Mouse (Mus musculus): Measurements from ENCODE around the gene Bicc1. TPM values are rescaled to one million over a fixed set of nuclear protein-coding genes. Genes with fewer than 3 reads are reported as not detected.

The Bicc1 gene
- polyA plus RNA-seq, 1 experiment from 2014 or later = 40.7 TPM

GRCm38 (mm10) chr10:70902751-70903485 is 256.6 kb downstream of the Bicc1 start:
- H3K9ac ChIP-seq (ENCODE audit: low read depth, low read length) = no peak overlapping the region

DNA sequence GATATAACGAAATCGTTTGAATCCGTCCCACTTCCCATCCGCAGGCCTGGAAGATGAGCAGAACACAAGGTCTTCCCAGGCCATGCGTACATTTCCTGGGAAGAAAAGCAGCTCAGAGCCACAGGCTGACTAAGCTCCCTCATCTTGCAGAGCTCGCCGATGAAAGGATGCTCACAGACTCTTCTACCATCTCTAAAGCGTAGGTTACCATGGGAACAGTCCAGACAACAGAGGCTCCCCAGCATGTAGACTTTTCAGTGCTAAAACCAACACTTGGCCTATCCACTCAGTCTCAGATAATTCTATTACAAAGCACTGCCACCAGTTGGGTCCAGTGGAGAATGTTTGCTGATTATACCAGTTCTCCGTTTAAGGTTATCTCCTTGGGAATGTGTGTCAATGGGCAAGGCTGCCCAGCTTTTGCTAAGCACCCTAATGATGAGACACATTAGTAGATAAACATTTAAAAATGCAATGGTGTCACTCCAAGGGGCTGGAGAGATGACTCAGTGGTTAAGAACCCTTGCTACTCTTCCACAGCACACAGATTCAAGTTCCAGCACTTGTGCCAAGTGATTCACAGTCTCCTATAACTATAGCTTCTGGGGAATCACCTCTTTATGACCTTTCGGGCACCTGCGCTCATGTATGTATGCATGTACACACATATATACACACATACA is 258.2 kb downstream of the Bicc1 start:
- H3K27me3 ChIP-seq (ENCODE audit: control insufficient read depth, insufficient read depth, low read length) = no peaks in the 10 kb centered on the region
- H3K9ac ChIP-seq (ENCODE audit: low read depth, low read length) = no peak overlapping the region
- H3K9me3 ChIP-seq (ENCODE audit: control insufficient read depth, low read length) = no peaks in the 10 kb centered on the region
- H3K4me1 ChIP-seq (ENCODE audit: control insufficient read depth, insufficient read depth, low read length) = no peaks in the 10 kb centered on the region
- WGBS = 93% methylated on average over 11 of the region's 11 CpGs
- no peak for ATAC-seq (ENCODE audit: low FRiP score, low TSS enrichment)
- no peak overlapping the region for H3K4me3 ChIP-seq (ENCODE audit: low read length)
- H3K4me2 ChIP-seq (replicated peaks; ENCODE audit: low read depth, low read length) = no peak overlapping the region
- H3K36me3 ChIP-seq (ENCODE audit: control insufficient read depth, insufficient read depth, low read length) = no peaks in the 10 kb centered on the region
- H3K27ac ChIP-seq (ENCODE audit: low read depth, low read length) = no peak overlapping the region

More at GRCm38 (mm10) chr10:70902751-70903485, 256.6 kb downstream of the Bicc1 start:
- no peaks in the 10 kb centered on the region for H3K9me3 ChIP-seq (ENCODE audit: control insufficient read depth, low read length)
- 60% methylated on average over 5 of the region's 5 CpGs for WGBS
- H3K27me3 ChIP-seq (ENCODE audit: control insufficient read depth, insufficient read depth, low read length) = no peaks in the 10 kb centered on the region
- H3K36me3 ChIP-seq (ENCODE audit: control insufficient read depth, insufficient read depth, low read length) = no peaks in the 10 kb centered on the region
- H3K4me3 ChIP-seq (ENCODE audit: low read length) = no peak overlapping the region
- H3K27ac ChIP-seq (ENCODE audit: low read depth, low read length) = no peak overlapping the region
- no peak overlapping the region for H3K4me2 ChIP-seq (replicated peaks; ENCODE audit: low read depth, low read length)
- H3K4me1 ChIP-seq (ENCODE audit: control insufficient read depth, insufficient read depth, low read length) = no peaks in the 10 kb centered on the region
- no peak for ATAC-seq (ENCODE audit: low FRiP score, low TSS enrichment)

GRCm38 (mm10) chr10:70895891-70896290 is 263.6 kb downstream of the Bicc1 start:
- no peaks in the 10 kb centered on the region for H3K4me1 ChIP-seq (ENCODE audit: control insufficient read depth, insufficient read depth, low read length)
- no peaks in the 10 kb centered on the region for H3K9me3 ChIP-seq (ENCODE audit: control insufficient read depth, low read length)
- H3K4me2 ChIP-seq (replicated peaks; ENCODE audit: low read depth, low read length) = no peak overlapping the region
- no peaks in the 10 kb centered on the region for H3K27me3 ChIP-seq (ENCODE audit: control insufficient read depth, insufficient read depth, low read length)
- no peak overlapping the region for H3K9ac ChIP-seq (ENCODE audit: low read depth, low read length)
- H3K4me3 ChIP-seq (ENCODE audit: low read length) = no peak overlapping the region
- no peak for ATAC-seq (ENCODE audit: low FRiP score, low TSS enrichment)
- WGBS = 88% methylated on average over 8 of the region's 8 CpGs
- H3K27ac ChIP-seq (ENCODE audit: low read depth, low read length) = no peak overlapping the region
- H3K36me3 ChIP-seq (ENCODE audit: control insufficient read depth, insufficient read depth, low read length) = no peaks in the 10 kb centered on the region

- Histone ChIP-seq H3K4me3 (ENCODE audit: low read length) (no peak overlapping the region), H3K4me2 (replicated peaks; ENCODE audit: low read depth, low read length) (no peak overlapping the region), H3K9ac (ENCODE audit: low read depth, low read length) (no peak overlapping the region), H3K4me1 (ENCODE audit: control insufficient read depth, insufficient read depth, low read length) (0 out of 2 replicates have a peak, but pooled peaks cover 2% of the 10 kb centered on the region), H3K9me3 (ENCODE audit: control insufficient read depth, low read length) (no peaks in the 10 kb centered on the region), H3K27me3 (ENCODE audit: control insufficient read depth, insufficient read depth, low read length) (no peaks in the 10 kb centered on the region), H3K27ac (ENCODE audit: low read depth, low read length) (no peak overlapping the region), H3K36me3 (ENCODE audit: control insufficient read depth, insufficient read depth, low read length) (no peaks in the 10 kb centered on the region)
- WGBS = 33% methylated on average over 1 of the region's 1 CpGs
- ATAC-seq (ENCODE audit: low FRiP score, low TSS enrichment) = no peak
Measured at GRCm38 (mm10) chr10:70878046-70878445, 281.5 kb downstream of the Bicc1 start.

- no peak for ATAC-seq (ENCODE audit: low FRiP score, low TSS enrichment)
- Histone ChIP-seq H3K27me3 (ENCODE audit: control insufficient read depth, insufficient read depth, low read length) (no peaks in the 10 kb centered on the region), H3K9ac (ENCODE audit: low read depth, low read length) (no peak overlapping the region), H3K4me3 (ENCODE audit: low read length) (no peak overlapping the region), H3K9me3 (ENCODE audit: control insufficient read depth, low read length) (no peaks in the 10 kb centered on the region), H3K36me3 (ENCODE audit: control insufficient read depth, insufficient read depth, low read length) (no peaks in the 10 kb centered on the region), H3K4me1 (ENCODE audit: control insufficient read depth, insufficient read depth, low read length) (0 out of 2 replicates have a peak, but pooled peaks cover 2% of the 10 kb centered on the region), H3K27ac (ENCODE audit: low read depth, low read length) (no peak overlapping the region), H3K4me2 (replicated peaks; ENCODE audit: low read depth, low read length) (no peak overlapping the region)
- 50% methylated on average over 8 of the region's 8 CpGs for WGBS
Measured at GRCm38 (mm10) chr10:70877631-70878030, 281.9 kb downstream of the Bicc1 start.

GRCm38 (mm10) chr10:70876522-70876921 is 283.0 kb downstream of the Bicc1 start:
- H3K4me3 ChIP-seq (ENCODE audit: low read length) = no peak overlapping the region
- no peak overlapping the region for H3K4me2 ChIP-seq (replicated peaks; ENCODE audit: low read depth, low read length)
- WGBS = 88% methylated on average over 9 of the region's 9 CpGs
- H3K36me3 ChIP-seq (ENCODE audit: control insufficient read depth, insufficient read depth, low read length) = no peaks in the 10 kb centered on the region
- 0 out of 2 replicates have a peak, but pooled peaks cover 6% of the 10 kb centered on the region for H3K4me1 ChIP-seq (ENCODE audit: control insufficient read depth, insufficient read depth, low read length)
- H3K9ac ChIP-seq (ENCODE audit: low read depth, low read length) = no peak overlapping the region
- H3K27me3 ChIP-seq (ENCODE audit: control insufficient read depth, insufficient read depth, low read length) = no peaks in the 10 kb centered on the region
- no peak overlapping the region for H3K27ac ChIP-seq (ENCODE audit: low read depth, low read length)
- ATAC-seq (ENCODE audit: low FRiP score, low TSS enrichment) = no peak
- no peaks in the 10 kb centered on the region for H3K9me3 ChIP-seq (ENCODE audit: control insufficient read depth, low read length)

DNA sequence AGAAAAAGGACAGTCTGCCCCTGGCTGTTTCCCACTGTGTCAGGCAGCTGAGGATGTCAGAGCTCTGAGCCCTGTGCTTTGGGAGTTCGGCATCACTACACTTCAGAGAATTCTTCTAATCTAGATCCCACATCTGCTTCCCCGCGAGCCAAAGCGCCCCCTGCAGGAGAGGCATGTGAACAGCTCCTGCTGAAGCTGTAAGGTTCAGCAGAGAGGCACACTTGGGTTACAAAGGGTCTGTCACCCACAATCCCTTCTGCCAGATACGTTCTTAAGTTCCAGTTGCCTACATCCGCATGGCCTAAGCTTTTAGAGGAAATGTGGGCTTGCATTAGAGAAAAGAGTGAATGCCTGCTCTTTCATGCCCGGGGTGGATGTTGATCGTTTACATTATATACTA is 283.4 kb downstream of the Bicc1 start:
- no peaks in the 10 kb centered on the region for H3K9me3 ChIP-seq (ENCODE audit: control insufficient read depth, low read length)
- 0 out of 2 replicates have a peak, but pooled peaks cover 6% of the 10 kb centered on the region for H3K4me1 ChIP-seq (ENCODE audit: control insufficient read depth, insufficient read depth, low read length)
- no peaks in the 10 kb centered on the region for H3K36me3 ChIP-seq (ENCODE audit: control insufficient read depth, insufficient read depth, low read length)
- H3K4me2 ChIP-seq (replicated peaks; ENCODE audit: low read depth, low read length) = no peak overlapping the region
- no peaks in the 10 kb centered on the region for H3K27me3 ChIP-seq (ENCODE audit: control insufficient read depth, insufficient read depth, low read length)
- H3K4me3 ChIP-seq (ENCODE audit: low read length) = no peak overlapping the region
- no peak for ATAC-seq (ENCODE audit: low FRiP score, low TSS enrichment)
- H3K9ac ChIP-seq (ENCODE audit: low read depth, low read length) = no peak overlapping the region
- 77% methylated on average over 8 of the region's 8 CpGs for WGBS
- H3K27ac ChIP-seq (ENCODE audit: low read depth, low read length) = no peak overlapping the region

GRCm38 (mm10) chr10:70874994-70875538 is 284.4 kb downstream of the Bicc1 start:
- Histone ChIP-seq H3K9me3 (ENCODE audit: control insufficient read depth, low read length) (no peaks in the 10 kb centered on the region), H3K27me3 (ENCODE audit: control insufficient read depth, insufficient read depth, low read length) (no peaks in the 10 kb centered on the region), H3K27ac (ENCODE audit: low read depth, low read length) (no peak overlapping the region), H3K36me3 (ENCODE audit: control insufficient read depth, insufficient read depth, low read length) (no peaks in the 10 kb centered on the region), H3K4me3 (ENCODE audit: low read length) (no peak overlapping the region), H3K9ac (ENCODE audit: low read depth, low read length) (no peak overlapping the region), H3K4me2 (replicated peaks; ENCODE audit: low read depth, low read length) (no peak overlapping the region), H3K4me1 (ENCODE audit: control insufficient read depth, insufficient read depth, low read length) (0 out of 2 replicates have a peak, but pooled peaks cover 6% of the 10 kb centered on the region)
- ATAC-seq (ENCODE audit: low FRiP score, low TSS enrichment) = peak; percentile 46; the same call in 1 of the 2 replicates
- 33% methylated on average over 12 of the region's 12 CpGs for WGBS

Data from kidney, embryonic 14.5 days (tissue).